Mouse (Mus musculus) macrophage (primary cell): ENCODE results near the gene Zfp697. TPM values are rescaled to one million over a fixed set of nuclear protein-coding genes. Genes with fewer than 3 reads are reported as not detected.
"Not testable (repeated sequence)": the region's sequence is repeated elsewhere in the genome, so short reads cannot be mapped to it uniquely, and the experiment has no call there.

Experiments used
- H3K27ac ChIP-seq: fragments of 350-480 bp; formaldehyde crosslinking; 2 replicates; pipeline ENCODE4 v1.9.0; 2021
- H3K36me3 ChIP-seq: fragments of 350-480 bp; formaldehyde crosslinking; 2 replicates; pipeline ENCODE4 v1.9.0; 2021; ENCODE audit errors: inconsistent target
- H3K4me3 ChIP-seq: fragments of 350-480 bp; formaldehyde crosslinking; 2 replicates; pipeline ENCODE4 v1.9.0; 2021; ENCODE audit errors: inconsistent target
- H3K79me2 ChIP-seq: fragments of 350-480 bp; formaldehyde crosslinking; 2 replicates; pipeline ENCODE4 v1.9.0; 2021; ENCODE audit errors: inconsistent target
- WGBS: methylation state at CpG from one replicate; pipeline ENCODE4 v1.1.7; 2026; ENCODE audit warnings: inconsistent platforms; ENCODE audit not compliant: missing documents; 5-methylcytosine and 5-hydroxymethylcytosine counted together
- polyA plus RNA-seq: library from polyadenylated mRNA; stranded (reverse); fragments of 250-400 nt; gene quantifications from 3 replicates; pipeline ENCODE4 v1.2.4, GENCODE M21; 2018; ENCODE audit warnings: inconsistent platforms

The Zfp697 gene
- polyA plus RNA-seq, 1 experiment from 2014 or later = 0.27 TPM

DNA sequence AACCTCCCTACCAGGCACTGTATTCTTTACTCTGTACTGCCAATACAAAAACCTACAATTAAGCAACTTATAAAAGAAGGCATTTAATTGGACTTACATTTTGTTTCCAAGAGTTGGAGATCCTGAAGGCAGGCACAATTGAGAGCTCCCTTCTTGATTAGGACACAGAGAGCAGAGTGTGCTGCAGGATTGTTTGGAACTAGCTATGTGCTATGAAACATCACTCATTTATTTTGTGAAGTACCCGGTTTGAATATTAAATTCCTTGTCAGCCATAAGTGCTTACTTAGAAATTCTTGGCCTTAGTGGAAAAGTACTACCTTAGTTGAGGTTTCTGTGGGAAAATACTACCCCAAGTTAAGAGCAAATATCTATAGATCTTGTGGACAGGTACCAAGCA is 342.1 kb downstream of the Zfp697 start, which contains the start of gene Hsd3b2:
Hsd3b2 (minus strand) TSS at position 168 of the 400 bp plus-strand sequence.
- H3K79me2 ChIP-seq = no peaks in the 10 kb centered on the region
- no peak within 1 kb of the TSS for H3K4me3 ChIP-seq
- 62% methylated on average over 1 of the region's 1 CpGs for WGBS
- H3K27ac ChIP-seq = no peak within 1 kb of the TSS
- no peaks in the 10 kb centered on the region for H3K36me3 ChIP-seq

DNA sequence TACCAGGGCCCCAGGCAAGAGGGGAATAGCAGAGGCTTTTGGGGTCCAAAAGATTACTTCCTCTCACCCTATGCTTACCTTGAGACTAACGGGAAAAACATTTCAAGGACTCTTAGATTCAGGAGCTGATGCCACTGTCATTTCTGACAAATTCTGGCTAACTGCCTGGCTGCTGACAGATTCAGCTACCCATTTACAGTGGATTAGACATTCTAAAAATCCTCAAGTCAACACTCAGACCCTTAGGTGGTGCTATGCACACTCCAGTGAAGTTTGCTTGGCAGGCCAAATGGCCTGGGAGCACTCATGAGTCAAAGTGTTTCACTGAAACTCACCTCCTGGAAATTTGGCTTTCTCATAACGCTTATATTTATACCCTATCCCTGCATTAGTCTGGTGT is 344.0 kb downstream of the Zfp697 start:
- 82% methylated on average over 2 of the region's 2 CpGs for WGBS
- no peaks in the 10 kb centered on the region for H3K36me3 ChIP-seq
- H3K27ac ChIP-seq = no peak overlapping the region
- H3K4me3 ChIP-seq = no peak overlapping the region
- no peaks in the 10 kb centered on the region for H3K79me2 ChIP-seq

DNA sequence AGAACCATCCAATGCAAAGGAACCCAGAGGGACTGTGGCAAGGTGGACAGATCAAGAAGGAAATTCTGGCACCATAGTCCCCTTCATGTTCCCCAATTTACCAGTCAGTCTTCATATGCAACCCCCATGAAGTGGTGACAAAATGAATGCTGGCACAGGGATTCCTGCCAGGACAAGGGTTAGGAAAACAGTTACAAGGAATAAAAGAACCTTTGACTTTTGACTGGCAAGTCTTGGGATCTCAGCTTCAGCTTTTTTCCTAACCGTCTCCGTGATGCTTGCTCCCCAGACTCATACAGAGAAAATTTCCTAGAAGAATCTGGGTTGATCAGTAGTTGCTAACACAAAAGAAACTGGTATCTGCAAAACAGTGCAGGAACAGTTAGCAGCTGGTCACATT is 351.5 kb downstream of the Zfp697 start:
- 89% methylated on average over 2 of the region's 2 CpGs for WGBS
- H3K27ac ChIP-seq = no peak overlapping the region
- no peaks in the 10 kb centered on the region for H3K79me2 ChIP-seq
- no peaks in the 10 kb centered on the region for H3K36me3 ChIP-seq
- no peak overlapping the region for H3K4me3 ChIP-seq

DNA sequence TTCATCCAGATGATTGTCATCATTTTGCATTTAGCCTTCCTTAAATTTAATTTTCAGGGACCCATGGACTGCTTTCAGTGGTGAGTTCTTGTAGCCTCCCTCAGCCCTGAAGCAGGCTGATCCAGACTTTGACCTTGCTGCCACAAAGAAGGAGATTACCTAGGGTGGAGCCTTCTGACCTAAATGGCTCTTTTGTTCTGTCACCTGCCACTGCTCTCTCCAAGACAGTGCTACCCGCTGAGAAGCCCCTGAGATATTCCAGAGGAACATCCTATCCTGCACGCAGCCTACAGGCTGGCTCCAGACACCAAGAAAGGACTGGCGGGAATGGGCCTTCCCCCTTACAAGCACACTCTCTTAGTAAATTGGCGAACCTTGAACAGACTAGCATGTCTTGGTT is 352.1 kb downstream of the Zfp697 start:
- H3K27ac ChIP-seq = no peak overlapping the region
- 73% methylated on average over 4 of the region's 4 CpGs for WGBS
- H3K4me3 ChIP-seq = no peak overlapping the region
- H3K36me3 ChIP-seq = no peaks in the 10 kb centered on the region
- no peaks in the 10 kb centered on the region for H3K79me2 ChIP-seq

DNA sequence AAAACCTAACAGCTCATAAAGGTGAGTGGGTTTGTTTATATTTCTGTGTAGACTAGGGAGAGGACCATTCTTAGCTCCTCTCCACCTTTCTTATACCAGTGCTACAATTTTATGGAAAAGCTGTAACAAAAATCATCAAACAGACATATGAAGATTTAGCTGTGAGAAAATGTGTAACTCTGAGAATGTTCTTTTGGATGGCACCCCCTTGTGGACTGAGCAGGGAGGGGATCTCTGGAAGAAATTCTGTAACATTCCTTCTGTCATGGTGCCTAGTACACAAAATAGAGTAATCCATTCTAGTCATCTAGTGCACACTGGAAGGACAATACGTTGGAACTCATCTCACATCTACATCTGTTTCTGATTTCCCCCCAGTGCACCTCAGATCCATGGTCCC is 358.8 kb downstream of the Zfp697 start:
- 63% methylated on average over 1 of the region's 1 CpGs for WGBS
- H3K79me2 ChIP-seq, H3K4me3 ChIP-seq, H3K27ac ChIP-seq, H3K36me3 ChIP-seq: not testable (repeated sequence)

DNA sequence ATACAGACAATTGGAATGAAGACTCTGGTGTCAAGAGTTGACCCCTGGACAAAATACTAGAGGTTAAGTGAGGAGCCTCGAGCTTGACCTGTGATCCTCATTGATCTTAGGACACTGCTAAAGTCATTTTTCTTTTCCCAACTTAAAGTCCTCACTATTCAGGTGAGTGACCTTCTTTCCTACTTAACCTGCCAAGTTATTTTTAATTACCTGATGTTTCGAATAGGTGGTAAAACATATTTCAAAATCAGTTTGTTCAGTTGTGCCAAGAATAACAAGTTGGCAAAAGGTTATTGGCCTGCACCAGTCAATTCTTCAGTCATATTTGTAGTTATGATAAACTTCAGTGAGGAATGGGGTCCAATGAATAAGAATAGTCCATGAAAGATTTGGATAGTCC is 369.9 kb downstream of the Zfp697 start:
- Histone ChIP-seq H3K4me3 (no peak overlapping the region), H3K79me2 (no peaks in the 10 kb centered on the region), H3K36me3 (no peaks in the 10 kb centered on the region), H3K27ac (no peak overlapping the region)
- 57% methylated on average over 2 of the region's 2 CpGs for WGBS

DNA sequence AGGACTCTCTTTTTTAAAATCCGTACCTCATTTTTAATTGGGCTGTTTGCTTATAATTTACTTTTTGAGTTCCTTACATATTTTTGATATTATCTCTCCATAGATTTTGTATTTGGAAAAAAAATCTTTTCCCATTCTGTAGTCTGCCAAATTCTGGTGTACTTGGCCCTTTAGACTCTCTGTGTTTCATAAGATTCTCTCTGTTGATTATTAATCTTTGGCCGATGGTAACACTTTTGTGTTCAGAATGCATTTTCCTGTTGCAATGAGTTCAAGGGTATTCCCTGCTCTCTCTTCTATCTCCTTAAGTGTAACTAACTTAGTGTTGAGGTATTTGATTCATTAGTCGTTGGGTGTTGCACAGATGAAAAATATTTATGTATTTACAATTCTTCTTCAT is 374.6 kb downstream of the Zfp697 start:
- Histone ChIP-seq H3K27ac (no peak overlapping the region), H3K36me3 (no peaks in the 10 kb centered on the region), H3K4me3 (no peak overlapping the region), H3K79me2 (no peaks in the 10 kb centered on the region)
- WGBS = 90% methylated on average over 3 of the region's 3 CpGs

DNA sequence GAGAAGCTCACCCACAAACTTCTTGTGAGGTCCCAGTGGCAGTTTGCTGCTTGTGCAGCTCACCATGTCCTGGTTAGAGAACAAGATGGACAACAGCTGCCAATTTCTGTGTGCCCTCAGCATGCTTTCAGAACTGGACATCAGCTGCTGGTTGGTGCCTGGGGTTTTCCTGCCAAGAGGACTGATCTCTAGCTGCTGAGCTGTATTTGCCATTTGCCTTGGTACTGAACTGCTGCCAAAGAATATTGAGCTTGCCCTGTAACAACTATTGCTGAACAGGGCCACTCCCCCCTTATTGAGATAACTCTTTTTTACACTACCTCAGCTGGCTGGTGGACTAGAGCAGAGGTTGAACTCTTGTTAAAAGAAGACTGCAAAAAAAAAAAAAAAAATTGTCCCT is 381.9 kb downstream of the Zfp697 start:
- Histone ChIP-seq H3K79me2 (no peaks in the 10 kb centered on the region), H3K4me3 (no peak overlapping the region), H3K36me3 (no peaks in the 10 kb centered on the region), H3K27ac (no peak overlapping the region)

DNA sequence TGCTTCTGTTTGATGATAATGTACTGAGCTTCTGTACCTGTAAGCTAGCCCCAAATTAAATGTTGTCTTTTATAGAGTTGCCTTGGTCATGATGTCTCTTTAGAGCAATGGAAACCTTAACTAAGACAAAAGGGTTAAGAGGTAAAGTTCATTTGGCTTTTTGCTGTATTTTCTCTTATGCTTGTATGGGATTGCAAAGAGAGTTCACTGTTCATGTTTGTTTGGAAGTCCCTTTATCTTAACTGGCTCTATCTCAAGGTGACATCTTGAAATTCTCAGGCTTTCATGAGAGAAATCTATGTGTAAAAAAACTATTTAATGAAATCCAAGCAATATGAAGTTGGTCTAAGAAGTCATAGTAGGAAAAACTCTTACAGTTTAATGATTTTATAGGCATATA is 398.7 kb downstream of the Zfp697 start:
- Histone ChIP-seq H3K79me2 (no peaks in the 10 kb centered on the region), H3K36me3 (no peaks in the 10 kb centered on the region), H3K4me3 (no peak overlapping the region), H3K27ac (no peak overlapping the region)

DNA sequence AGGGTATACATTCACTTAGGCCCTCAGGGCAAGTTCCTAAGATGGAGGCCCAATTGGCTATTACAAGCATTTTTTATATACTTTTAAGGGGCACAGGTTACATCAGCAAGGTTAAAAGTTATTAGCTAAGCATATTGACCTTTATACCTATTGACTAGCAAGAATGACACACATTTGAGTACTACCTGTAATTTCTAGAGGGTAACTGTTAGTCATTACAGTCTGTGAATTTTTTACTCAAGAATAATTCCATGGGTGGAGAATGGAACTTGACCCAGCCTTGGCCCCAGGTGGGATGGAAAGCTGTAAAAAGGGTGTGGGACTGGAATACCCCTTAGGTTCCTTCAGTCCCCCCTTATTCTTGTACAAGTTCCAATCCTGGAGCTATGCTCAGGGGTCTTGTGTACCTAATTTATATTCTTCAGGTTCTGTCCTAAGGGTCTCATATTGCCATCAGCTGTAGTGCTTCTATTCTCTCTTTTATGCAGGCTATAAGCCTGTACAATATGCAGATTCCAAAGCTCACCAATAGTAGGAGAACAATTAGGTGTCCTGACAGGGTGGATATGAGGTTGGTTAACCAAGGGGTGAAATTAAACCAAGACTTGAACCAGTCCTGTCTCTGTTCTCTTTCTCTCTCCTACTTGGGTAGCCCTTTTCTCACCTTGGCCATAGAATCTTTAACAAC is 400.1 kb downstream of the Zfp697 start:
- no peaks in the 10 kb centered on the region for H3K36me3 ChIP-seq
- no peak overlapping the region for H3K27ac ChIP-seq
- H3K4me3 ChIP-seq = no peak overlapping the region
- H3K79me2 ChIP-seq = no peaks in the 10 kb centered on the region

DNA sequence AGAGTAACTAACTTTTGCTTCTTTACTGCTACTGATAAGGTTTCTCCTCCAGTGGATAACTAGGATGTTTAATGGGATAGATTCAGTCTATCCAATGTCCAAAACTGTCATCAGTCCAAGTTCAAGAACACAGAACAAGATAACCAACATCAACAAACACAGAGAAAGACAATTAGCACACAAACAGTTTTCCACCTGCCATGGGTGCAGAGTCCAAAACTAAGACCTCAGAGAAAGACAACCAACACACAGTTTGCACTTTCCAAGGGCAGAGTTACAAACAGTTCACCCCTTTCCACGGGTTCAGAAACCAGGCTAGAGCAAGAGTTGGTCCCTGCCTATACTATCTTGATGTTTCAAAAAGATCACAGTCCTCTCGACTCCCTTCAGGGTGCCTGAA is 404.3 kb downstream of the Zfp697 start:
- no peaks in the 10 kb centered on the region for H3K36me3 ChIP-seq
- no peak overlapping the region for H3K27ac ChIP-seq
- no peaks in the 10 kb centered on the region for H3K79me2 ChIP-seq
- 62% methylated on average over 2 of the region's 2 CpGs for WGBS
- H3K4me3 ChIP-seq = no peak overlapping the region

Other genes with a start within 250 kb of the Zfp697 start
- gene Adam30, start 221.8 kb upstream of the Zfp697 start, polyA plus RNA-seq = not detected in 3 replicates
- gene Reg4, start 160.3 kb upstream of the Zfp697 start, polyA plus RNA-seq = not detected in 3 replicates
- not detected in 3 replicates for gene Hmgcs2, start 102.0 kb upstream of the Zfp697 start, polyA plus RNA-seq
- 0.63 to 1.6 TPM (median 1.0 TPM) in 3 replicates for gene Phgdh, start 42.5 kb upstream of the Zfp697 start, polyA plus RNA-seq
- gene Gm4450, start 74.7 kb downstream of the Zfp697 start, polyA plus RNA-seq = not detected in 3 replicates
- gene Hsd3b4, start 128.1 kb downstream of the Zfp697 start, polyA plus RNA-seq = not detected in 3 replicates
- gene Gm10681, start 206.3 kb downstream of the Zfp697 start, polyA plus RNA-seq = not detected in 3 replicates
- not detected in 3 replicates for gene Hsd3b5, start 247.8 kb downstream of the Zfp697 start, polyA plus RNA-seq